Mouse (Mus musculus) G1E (cell line): ENCODE results near the gene Sbds.

Experiments used
- CTCF ChIP-seq: IDR thresholded peaks from 2 replicates; pipeline ENCODE4 v1.5.1; 2012; ENCODE audit warnings: low read depth, low read length, inconsistent platforms, mixed read lengths
- GATA1 ChIP-seq: IDR thresholded peaks from 2 replicates; pipeline ENCODE4 v1.6.1; 2012; ENCODE audit warnings: borderline replicate concordance, low read length, inconsistent platforms, mixed read lengths
- TAL1 ChIP-seq: conservative IDR thresholded peaks from 2 replicates; pipeline ENCODE4 v1.6.1; 2012; ENCODE audit warnings: low read depth, low read length, inconsistent platforms, mixed read lengths

DNA sequence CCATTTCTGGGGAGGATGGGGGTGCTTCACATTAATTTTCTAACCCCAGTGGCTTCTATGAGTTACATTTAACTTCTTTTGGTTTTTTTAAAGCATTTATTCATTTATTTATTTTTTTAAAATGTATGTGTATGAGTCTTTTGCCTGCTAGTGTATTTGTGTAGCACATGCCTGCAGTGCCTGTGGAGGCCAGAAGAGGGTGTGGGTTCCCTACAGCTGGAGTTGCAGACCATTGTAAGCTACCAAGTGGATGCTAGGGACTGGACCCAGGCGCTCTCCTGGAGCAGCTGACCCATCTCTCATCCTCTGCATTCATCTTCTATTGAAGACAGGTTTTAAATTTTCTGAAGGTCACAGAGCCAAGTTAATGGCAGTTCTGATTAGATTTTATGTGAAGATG is 17.0 kb upstream of the Sbds start:
- TF ChIP-seq CTCF: no peak; the same call in 1 of the 2 replicates
- no peak for TF ChIP-seq TAL1
- no peak for TF ChIP-seq GATA1
